Comparison of ENCODE assay signal across 8 mouse cellular contexts in genomic region chr2:122027862-122028755, GRCm38 (mm10). TPM values are rescaled to one million over a fixed set of nuclear protein-coding genes. Genes with fewer than 3 reads are reported as not detected.
DNase-seq lines count a peak whose midpoint lies in the region; ATAC-seq and TF ChIP-seq lines count a peak whose summit lies in the region.

Eif3j1 (plus strand) TSS chr2:122028546.

- peak within 1 kb of the TSS; percentile 90 for H3K4me3 ChIP-seq in forebrain, embryonic 10.5 days
- H3K4me3 ChIP-seq in heart, embryonic 15.5 days, result peak within 1 kb of the TSS; percentile 97
- H3K4me3 ChIP-seq in liver, embryonic 14.5 days (ENCODE audit: insufficient read depth in 1 of 2, low read depth in 2 of 2, low read length in 2 of 2), result peak within 1 kb of the TSS; percentile 90 to 99
- peak within 1 kb of the TSS; percentile 84 for H3K4me3 ChIP-seq in neural tube, embryonic 11.5 days (ENCODE audit: low read depth, low read length)
- peak within 1 kb of the TSS; percentile 84 for H3K4me3 ChIP-seq in stomach, postnatal 0 days (ENCODE audit: low read depth, low read length)

- peaks cover 32% of the 10 kb centered on the region for H3K36me3 ChIP-seq in forebrain, embryonic 10.5 days (replicated peaks)
- no peaks in the 10 kb centered on the region for H3K36me3 ChIP-seq in heart, embryonic 15.5 days
- peaks cover 15% of the 10 kb centered on the region for H3K36me3 ChIP-seq in liver, embryonic 14.5 days (replicated peaks; ENCODE audit: control insufficient read depth, insufficient read depth, low read depth)
- H3K36me3 ChIP-seq in neural tube, embryonic 11.5 days (ENCODE audit: control insufficient read depth, insufficient read depth, low read length), result no peaks in the 10 kb centered on the region
- no peaks in the 10 kb centered on the region for H3K36me3 ChIP-seq in stomach, postnatal 0 days (ENCODE audit: control insufficient read depth, insufficient read depth, low read length)

- peak within 1 kb of the TSS; percentile 72 for H3K4me2 ChIP-seq in heart, embryonic 15.5 days
- peak within 1 kb of the TSS; percentile 84 for H3K4me2 ChIP-seq in liver, embryonic 14.5 days (ENCODE audit: low read depth)
- peak within 1 kb of the TSS; percentile 81 for H3K4me2 ChIP-seq in neural tube, embryonic 11.5 days (ENCODE audit: low read depth)
- peak within 1 kb of the TSS; percentile 70 for H3K4me2 ChIP-seq in stomach, postnatal 0 days (replicated peaks; ENCODE audit: low read depth)

- no peaks in the 10 kb centered on the region for H3K27me3 ChIP-seq in forebrain, embryonic 10.5 days (ENCODE audit: poor library complexity, severe bottlenecking)
- no peaks in the 10 kb centered on the region for H3K27me3 ChIP-seq in heart, embryonic 15.5 days
- H3K27me3 ChIP-seq in liver, embryonic 14.5 days (ENCODE audit: control insufficient read depth, insufficient read depth, low read length), result no peaks in the 10 kb centered on the region
- no peaks in the 10 kb centered on the region for H3K27me3 ChIP-seq in neural tube, embryonic 11.5 days (ENCODE audit: control insufficient read depth, insufficient read depth, low read length)
- H3K27me3 ChIP-seq in stomach, postnatal 0 days (ENCODE audit: control insufficient read depth, insufficient read depth, low read length), result no peaks in the 10 kb centered on the region

- no peak for TF ChIP-seq EP300 in liver, embryonic 14.5 days (IDR thresholded peaks at IDR 0.05; ENCODE audit: low read depth)
- no peak for TF ChIP-seq EP300 in stomach, postnatal 0 days (optimal IDR thresholded peaks at IDR 0.05)

- ATAC-seq in CD4-positive, CD25-positive, alpha-beta regulatory T cell, adult 4 months, result peak; percentile 94
- peak; percentile 99 for ATAC-seq in heart, embryonic 15.5 days (replicated peaks; ENCODE audit: insufficient number of reproducible peaks, insufficient read depth, low FRiP score, low read depth)
- peak; percentile 96 for ATAC-seq in liver, embryonic 14.5 days (ENCODE audit: insufficient read depth)
- ATAC-seq in neural tube, embryonic 11.5 days (ENCODE audit: insufficient read depth, low FRiP score, low TSS enrichment), result peak; percentile 99
- ATAC-seq in stomach, postnatal 0 days (ENCODE audit: low FRiP score, low TSS enrichment), result peak; percentile 99

- peak within 1 kb of the TSS; percentile 99 for H3K9ac ChIP-seq in heart, embryonic 15.5 days
- peak within 1 kb of the TSS; percentile 100 for H3K9ac ChIP-seq in liver, embryonic 14.5 days (replicated peaks)
- peak within 1 kb of the TSS; percentile 82 for H3K9ac ChIP-seq in neural tube, embryonic 11.5 days (ENCODE audit: low read length)
- H3K9ac ChIP-seq in stomach, postnatal 0 days (ENCODE audit: low read length), result peak within 1 kb of the TSS; percentile 90

- H3K27ac ChIP-seq in forebrain, embryonic 10.5 days, result peak within 1 kb of the TSS; percentile 94
- peak within 1 kb of the TSS; percentile 93 for H3K27ac ChIP-seq in heart, embryonic 15.5 days
- peak within 1 kb of the TSS; percentile 95 for H3K27ac ChIP-seq in liver, embryonic 14.5 days
- peak within 1 kb of the TSS; percentile 72 for H3K27ac ChIP-seq in neural tube, embryonic 11.5 days (ENCODE audit: low read depth, low read length)
- H3K27ac ChIP-seq in stomach, postnatal 0 days (replicated peaks), result peak within 1 kb of the TSS; percentile 93

- TF ChIP-seq CTCF in liver, embryonic 14.5 days (IDR thresholded peaks at IDR 0.05; ENCODE audit: low read depth), result no peak
- TF ChIP-seq CTCF in stomach, postnatal 0 days (IDR thresholded peaks at IDR 0.05; ENCODE audit: low read depth), result no peak; the same call in 1 of the 2 replicates

- H3K9me3 ChIP-seq in forebrain, embryonic 10.5 days, result no peaks in the 10 kb centered on the region
- H3K9me3 ChIP-seq in heart, embryonic 15.5 days (replicated peaks), result no peaks in the 10 kb centered on the region
- no peaks in the 10 kb centered on the region for H3K9me3 ChIP-seq in liver, embryonic 14.5 days (ENCODE audit: control insufficient read depth, low read length)
- no peaks in the 10 kb centered on the region for H3K9me3 ChIP-seq in neural tube, embryonic 11.5 days (ENCODE audit: control insufficient read depth, low read length)
- H3K9me3 ChIP-seq in stomach, postnatal 0 days (ENCODE audit: control insufficient read depth, low read length), result no peaks in the 10 kb centered on the region

- peak; percentile 80 for DNase-seq in c-Kit-negative CD71-positive TER-119-positive erythroid progenitor cells, embryonic 14.5 days (ENCODE audit: low read depth, low spot score)
- peak; percentile 90 for DNase-seq in forebrain, embryonic 10.5 days (ENCODE audit: extremely low spot score, low spot score)
- DNase-seq in kidney, postnatal 25 days, result peak; percentile 90 to 95
- peak; percentile 82 to 88 (median 84) for DNase-seq in liver, embryonic 14.5 days (ENCODE audit: low read depth in 3 of 3, low spot score in 3 of 3)
- peak; percentile 95 for DNase-seq in neural tube, embryonic 11.5 days (ENCODE audit: low spot score)
- DNase-seq in stomach, postnatal 0 days (ENCODE audit: low spot score), result peak; percentile 98

- peaks cover 18% of the 10 kb centered on the region for H3K4me1 ChIP-seq in forebrain, embryonic 10.5 days
- peaks cover 9% of the 10 kb centered on the region for H3K4me1 ChIP-seq in heart, embryonic 15.5 days (replicated peaks)
- H3K4me1 ChIP-seq in liver, embryonic 14.5 days (replicated peaks; ENCODE audit: control insufficient read depth in 2 of 2, insufficient read depth in 2 of 2, low read length in 1 of 2), result peaks cover 5 to 10% of the 10 kb centered on the region in 2 experiments; a peak in 3 of 4 replicates
- no peaks in the 10 kb centered on the region for H3K4me1 ChIP-seq in neural tube, embryonic 11.5 days (ENCODE audit: control insufficient read depth, insufficient read depth, low read length)
- no peaks in the 10 kb centered on the region for H3K4me1 ChIP-seq in stomach, postnatal 0 days (replicated peaks; ENCODE audit: control insufficient read depth, insufficient read depth)

- WGBS in forebrain, embryonic 10.5 days, result under 1% methylated on average over 61 of the region's 67 CpGs
- WGBS in heart, embryonic 15.5 days, result under 1% methylated on average over 61 of the region's 67 CpGs
- under 1% methylated on average over 61 of the region's 67 CpGs for WGBS in liver, embryonic 14.5 days (ENCODE audit: insufficient replicate concordance)
- under 1% methylated on average over 53 of the region's 67 CpGs for WGBS in neural tube, embryonic 11.5 days
- WGBS in stomach, postnatal 0 days, result under 1% methylated on average over 36 of the region's 67 CpGs

RNA-seq across cellular contexts. Expression of gene Eif3j1, which starts in this region (rescaled TPM):
- polyA plus RNA-seq in CD4-positive, CD25-positive, alpha-beta regulatory T cell, adult 4 months (2017; shearing (Covaris generic)), result 1 to 10 TPM; 3.1 to 3.7 TPM
- 13.9 and 14.3 TPM in 2 replicates for polyA plus RNA-seq in forebrain, embryonic 10.5 days (2016; fragmentation: Nextera tagmentation; extraction: Ambion mirVana)
- 9.4 and 10.2 TPM in 2 replicates for polyA plus RNA-seq in heart, embryonic 15.5 days (2015; fragmentation: Nextera tagmentation; extraction: Ambion mirVana)
- polyA plus RNA-seq in liver, embryonic 14.5 days (2012; rRNA removed), result 9.3 and 13.7 TPM in 2 replicates
- polyA plus RNA-seq in liver, embryonic 14.5 days (2014; fragmentation: Nextera tagmentation; extraction: Ambion mirVana), result 7.2 and 8.7 TPM in 2 replicates
- 13.6 and 14.6 TPM in 2 replicates for polyA plus RNA-seq in neural tube, embryonic 11.5 days (2014; fragmentation: Nextera tagmentation; extraction: Ambion mirVana)
- polyA plus RNA-seq in stomach, postnatal 0 days (2015; fragmentation: Nextera tagmentation; extraction: Ambion mirVana), result 8.6 and 9.5 TPM in 2 replicates

Comparison
In these comparisons a context has a peak if more than half of its experiments do, and no peak if none do; other contexts are left out.
1. Peak in every context shown above with its lines: DNase-seq, ATAC-seq, H3K4me3 ChIP-seq and H3K27ac ChIP-seq.